Mouse (Mus musculus) spleen, postnatal 4 days (tissue): ENCODE data around the gene Llgl2.
A peak's percentile ranks its signal among the peaks of the same experiment; 100 is the strongest.

Experiments
- DNase-seq, 2 experiments: peaks; one replicate each; pipeline ENCODE4 v3.0.0; 2022; ENCODE audit warnings: low spot score in 2 of 2

The Llgl2 gene

GRCm38 (mm10) chr11:115808696-115809310, 15.0 kb upstream of the Llgl2 start:
- no peak for DNase-seq

GRCm38 (mm10) chr11:115809311-115809781, 14.5 kb upstream of the Llgl2 start:
- DNase-seq: no peak

DNA sequence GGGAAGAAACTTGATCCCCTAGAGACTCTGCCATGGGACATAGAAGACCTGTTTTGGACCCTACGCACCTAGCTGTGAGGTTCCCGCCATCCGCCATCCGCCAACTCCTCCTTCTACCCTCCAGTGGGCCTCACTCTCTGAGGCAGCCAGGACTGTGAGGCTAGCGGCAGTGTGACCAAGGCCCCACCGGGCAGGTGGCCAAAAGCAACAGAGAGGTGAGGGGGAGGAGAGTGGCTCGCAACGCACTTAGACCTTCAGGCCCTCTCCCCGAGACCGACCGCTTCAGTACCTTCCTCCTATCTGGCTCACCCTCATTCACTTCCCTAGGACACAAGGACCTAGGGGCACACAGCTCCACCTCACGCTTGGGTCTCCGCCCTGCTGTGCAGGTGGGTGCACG, 13.5 kb upstream of the Llgl2 start:
- no peak for DNase-seq

GRCm38 (mm10) chr11:115811381-115812093, 12.3 kb upstream of the Llgl2 start:
- no peak for DNase-seq

- DNase-seq: no peak
Observed at GRCm38 (mm10) chr11:115812095-115812494, 11.8 kb upstream of the Llgl2 start.

DNA sequence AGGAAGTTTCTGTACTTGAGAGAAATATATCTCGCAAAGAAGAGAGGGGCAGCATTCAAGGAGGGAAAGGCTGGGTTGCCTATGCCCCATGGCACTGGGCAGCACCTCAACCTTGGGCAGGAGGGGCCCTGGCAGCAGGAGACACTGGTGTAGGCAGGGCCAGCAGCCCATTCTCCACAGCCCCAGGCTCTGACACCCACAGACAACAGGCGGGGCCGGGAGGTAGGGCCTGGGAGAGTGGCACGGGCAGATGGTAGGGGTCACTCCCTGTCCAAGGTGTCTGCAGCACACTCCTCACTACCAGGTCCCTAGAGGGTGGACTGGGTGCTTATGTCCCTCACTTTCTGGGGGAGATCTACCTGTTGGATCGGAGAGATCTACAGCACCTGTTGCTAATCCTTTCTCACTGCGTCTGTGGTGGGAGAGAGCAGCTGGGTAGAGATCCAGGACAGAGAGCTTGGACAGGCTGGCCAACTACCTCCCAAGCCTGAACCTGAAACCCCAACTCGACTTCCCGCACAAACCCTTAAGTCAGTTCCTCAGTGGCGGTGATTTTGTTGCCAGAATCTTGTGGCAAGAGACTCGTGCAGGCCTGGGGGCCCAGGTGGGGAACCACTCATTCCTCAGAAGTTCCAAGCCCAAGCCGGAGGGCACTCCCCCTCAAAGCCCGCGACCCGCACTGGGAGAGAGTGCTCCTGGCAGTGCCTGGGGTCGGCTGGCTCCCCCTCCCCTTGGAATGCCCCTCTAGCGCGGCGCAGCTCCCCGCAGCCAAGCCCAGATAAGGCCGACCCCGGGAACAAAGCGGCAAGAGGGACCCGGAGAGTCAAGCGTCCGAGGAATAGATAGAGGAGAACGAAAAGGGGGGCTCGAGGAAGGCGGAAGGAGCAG, 11.1 kb upstream of the Llgl2 start:
- DNase-seq: no peak

GRCm38 (mm10) chr11:115813507-115814296, 10.1 kb upstream of the Llgl2 start, which contains the start of gene Caskin2:
Gene Caskin2, minus strand, starts transcription at chr11:115813639.
- DNase-seq: peak; percentile 94 to 98

- DNase-seq: peak; percentile 91 to 98
Observed at GRCm38 (mm10) chr11:115814605-115815450, 9.0 kb upstream of the Llgl2 start, which contains the start of gene Tsen54. Gene Tsen54, plus strand, starts transcription at chr11:115814724.

GRCm38 (mm10) chr11:115817331-115817730, 6.5 kb upstream of the Llgl2 start:
- no peak for DNase-seq

- no peak for DNase-seq
Observed at GRCm38 (mm10) chr11:115819915-115820623, 3.8 kb upstream of the Llgl2 start.

DNA sequence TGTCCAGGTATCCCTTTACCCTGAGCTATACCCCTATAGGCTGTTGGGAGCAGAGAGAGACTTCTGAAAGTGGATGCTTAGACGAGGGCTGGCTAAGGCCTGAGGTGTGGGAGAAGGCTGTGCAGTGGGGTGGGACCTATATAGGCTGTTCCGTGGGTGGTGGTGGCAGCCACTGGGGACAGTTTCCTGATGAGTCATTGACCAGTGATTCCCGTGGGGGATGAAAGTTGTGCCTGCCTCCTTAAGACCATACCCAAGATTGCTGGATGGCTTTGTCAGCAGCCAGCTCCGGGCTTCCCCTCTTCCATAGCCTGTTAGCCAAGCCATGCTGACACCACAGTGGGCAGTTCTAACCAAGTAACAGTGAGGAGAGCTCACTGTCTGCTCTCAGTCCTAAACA, 2.8 kb upstream of the Llgl2 start:
- no peak for DNase-seq

GRCm38 (mm10) chr11:115824813-115825212, 964 bp downstream of the Llgl2 start:
- no peak for DNase-seq

DNA sequence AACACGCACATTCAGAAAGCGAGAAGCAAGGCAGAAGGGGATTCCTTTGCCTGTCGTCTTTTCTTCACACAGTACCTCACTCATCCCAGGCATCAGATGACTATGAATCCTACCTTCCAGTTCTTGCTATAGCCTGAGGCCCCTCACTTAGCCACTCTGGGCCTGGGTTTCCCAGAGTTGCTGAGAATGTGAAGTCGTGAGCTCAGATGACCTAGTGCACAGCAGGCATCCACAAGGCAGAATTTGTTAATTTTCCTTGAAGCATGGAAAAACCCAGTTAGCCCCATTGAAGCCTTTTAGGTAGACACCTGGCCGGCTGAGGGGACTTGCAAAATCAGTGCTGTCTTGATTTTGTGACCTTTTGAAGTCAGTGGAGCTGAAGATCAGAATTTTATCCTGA, 2.6 kb downstream of the Llgl2 start:
- no peak for DNase-seq

GRCm38 (mm10) chr11:115827624-115828023, 3.8 kb downstream of the Llgl2 start:
- no peak for DNase-seq

DNA sequence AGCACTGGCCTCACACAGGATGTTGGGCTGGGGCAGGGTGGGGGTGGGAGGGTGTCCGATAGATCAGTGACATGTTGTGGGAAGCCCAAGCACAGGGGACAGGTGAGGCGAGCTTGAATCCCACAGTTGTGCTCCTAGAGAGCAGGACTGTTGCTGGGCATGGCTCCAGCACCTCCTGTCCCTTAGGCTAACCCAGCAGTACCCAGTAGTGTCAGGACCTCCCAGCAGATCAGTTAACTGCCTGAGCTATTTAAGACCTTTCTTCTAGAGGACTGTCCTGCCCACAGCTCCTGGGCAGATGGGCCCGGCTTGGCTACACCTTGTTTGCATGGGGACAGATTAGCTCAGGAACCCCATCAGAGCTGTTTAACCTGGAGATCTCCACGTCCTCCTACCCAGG, 5.2 kb downstream of the Llgl2 start:
- DNase-seq: no peak

DNA sequence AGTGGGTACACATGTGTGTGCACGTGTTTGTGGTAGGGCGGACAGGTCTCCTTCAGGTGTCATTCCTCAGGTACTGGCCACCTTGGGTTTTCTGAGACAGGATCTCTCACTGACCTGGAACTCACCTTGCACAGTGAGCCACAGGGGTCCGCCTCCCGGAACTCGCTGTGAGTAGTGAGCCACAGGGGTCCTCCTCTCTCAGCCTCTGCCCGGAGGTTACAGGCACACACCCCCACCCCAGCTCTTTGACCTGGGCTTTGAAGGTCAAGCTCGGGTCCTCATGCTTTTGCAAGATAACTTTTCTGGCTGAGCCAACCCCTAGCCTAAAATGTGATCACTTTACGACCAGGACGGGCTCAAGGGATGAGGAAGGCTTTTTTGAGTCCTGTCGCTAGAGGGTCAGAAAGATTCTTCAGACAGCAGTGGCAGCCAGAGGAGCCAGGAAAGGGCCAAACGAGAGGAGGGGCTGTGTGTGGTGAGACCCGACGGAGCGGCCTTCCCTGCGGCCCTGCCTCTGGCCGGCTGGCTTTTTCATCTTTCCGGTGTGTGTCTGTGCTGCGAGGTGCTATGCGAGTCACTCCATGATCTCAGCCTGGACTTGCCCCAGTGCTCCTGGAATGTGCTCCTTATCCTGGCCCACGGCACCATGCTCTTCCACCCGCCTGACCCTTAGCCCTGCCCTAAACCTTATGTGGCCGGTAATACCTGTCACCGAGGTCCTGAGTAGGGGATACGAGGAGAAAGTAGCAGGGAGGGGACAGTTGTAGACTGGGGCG, 6.9 kb downstream of the Llgl2 start:
- no peak for DNase-seq

- no peak for DNase-seq
Observed at GRCm38 (mm10) chr11:115831518-115831917, 7.7 kb downstream of the Llgl2 start.

DNA sequence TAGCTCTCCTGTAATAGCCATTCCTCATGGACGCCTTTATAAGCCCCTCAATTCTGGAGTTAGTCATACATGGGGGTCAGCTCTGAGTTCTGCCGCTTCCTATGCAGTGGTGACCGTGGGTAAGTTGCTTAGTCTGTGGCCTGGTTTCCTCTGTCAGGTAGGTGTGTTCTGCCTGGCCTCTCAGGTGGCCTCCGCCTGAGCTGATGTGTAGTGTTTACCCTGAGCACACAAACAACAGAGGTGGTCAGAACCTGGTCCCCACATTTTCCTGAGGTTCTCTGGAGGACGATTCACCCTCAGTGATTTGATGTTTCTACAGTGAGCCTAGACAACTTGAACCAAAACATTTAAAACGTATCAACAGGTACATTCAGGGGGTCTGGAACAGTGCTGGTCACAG, 8.2 kb downstream of the Llgl2 start:
- DNase-seq: no peak

- DNase-seq: no peak
Observed at GRCm38 (mm10) chr11:115832523-115832922, 8.7 kb downstream of the Llgl2 start.
